Mouse (Mus musculus) spleen, postnatal 14 days (tissue): ENCODE data around the gene Ylpm1.
A peak's percentile ranks its signal among the peaks of the same experiment; 100 is the strongest.

Experiments used
- DNase-seq, 2 experiments: peaks; one replicate each; pipeline ENCODE4 v3.0.0; 2021 to 2022; ENCODE audit warnings: low spot score in 2 of 2

Ylpm1 gene

DNA sequence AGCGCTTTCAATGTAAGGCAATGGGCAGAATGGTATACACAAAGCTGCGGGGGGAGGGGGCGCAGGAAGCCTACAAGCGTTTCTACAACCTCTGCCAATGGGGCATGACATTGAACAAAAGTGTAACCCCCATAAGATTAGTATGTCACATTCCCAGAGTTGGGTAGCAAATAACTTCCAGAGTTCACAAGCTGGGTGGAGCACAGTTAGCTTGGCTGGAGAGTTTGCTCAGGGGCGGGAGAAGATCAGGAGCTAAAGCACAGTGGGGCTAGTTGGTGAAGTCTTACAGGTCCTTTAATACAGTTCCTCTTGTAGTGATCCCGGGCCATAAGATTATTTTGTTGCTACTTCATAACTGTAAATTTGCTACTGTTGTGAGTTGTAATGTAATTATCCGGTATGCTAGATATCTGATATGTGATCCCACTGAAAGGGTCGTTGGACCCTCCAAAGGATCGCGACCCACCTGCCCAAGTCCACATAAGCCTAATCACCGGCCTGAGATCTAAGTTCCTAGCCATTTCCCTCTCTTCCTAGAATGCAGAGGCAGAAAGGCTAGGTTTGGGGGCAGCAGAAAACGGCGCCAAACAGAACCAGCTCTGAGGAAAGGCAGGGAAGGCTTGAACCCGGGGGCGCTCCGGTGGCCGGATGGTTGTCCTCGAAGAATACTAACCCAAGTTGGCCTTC lies 114.0 kb downstream of the Ylpm1 start:
- no peak for DNase-seq

GRCm38 (mm10) chr12:85110698-85111592 lies 114.8 kb downstream of the Ylpm1 start, which contains the start of the genes Prox2 and Dlst:
TSS of gene Prox2 (minus strand) at chr12:85110759.
TSS of gene Dlst (plus strand) at chr12:85110833.
- peak; percentile 84 to 87 for DNase-seq

DNA sequence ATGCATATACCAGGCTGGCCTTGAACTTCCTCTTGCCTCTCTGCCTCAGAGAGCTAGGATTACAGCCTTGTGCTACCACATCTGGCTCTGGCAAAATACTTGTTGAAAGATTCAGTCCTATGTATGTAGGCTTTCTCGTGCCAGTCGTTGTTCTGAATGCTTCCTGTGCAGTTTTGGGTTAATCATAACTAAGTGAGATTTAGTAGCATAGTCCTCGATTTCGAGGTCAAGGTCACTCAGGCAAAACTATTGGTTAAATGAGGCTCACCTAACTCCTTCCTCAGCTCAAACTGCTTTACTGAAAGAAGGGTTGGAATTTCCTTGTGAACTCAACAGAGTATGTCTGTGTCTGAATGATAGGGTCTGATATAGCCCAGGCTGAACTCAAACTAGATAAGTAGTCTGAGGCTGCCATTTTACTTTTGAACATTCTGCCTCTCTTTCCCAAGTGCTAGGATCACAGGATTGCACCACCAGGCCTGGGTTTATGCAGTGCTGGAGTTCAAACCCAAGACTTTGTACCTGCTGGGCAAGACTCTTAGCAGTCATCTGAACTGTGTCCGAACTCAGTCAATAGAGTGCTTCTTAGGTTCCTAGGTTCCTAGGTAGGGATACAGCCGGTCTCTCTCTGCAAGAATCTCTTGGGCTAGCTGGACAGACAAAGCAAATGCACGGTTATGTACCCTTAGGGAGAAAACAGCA lies 116.6 kb downstream of the Ylpm1 start:
- no peak for DNase-seq

DNA sequence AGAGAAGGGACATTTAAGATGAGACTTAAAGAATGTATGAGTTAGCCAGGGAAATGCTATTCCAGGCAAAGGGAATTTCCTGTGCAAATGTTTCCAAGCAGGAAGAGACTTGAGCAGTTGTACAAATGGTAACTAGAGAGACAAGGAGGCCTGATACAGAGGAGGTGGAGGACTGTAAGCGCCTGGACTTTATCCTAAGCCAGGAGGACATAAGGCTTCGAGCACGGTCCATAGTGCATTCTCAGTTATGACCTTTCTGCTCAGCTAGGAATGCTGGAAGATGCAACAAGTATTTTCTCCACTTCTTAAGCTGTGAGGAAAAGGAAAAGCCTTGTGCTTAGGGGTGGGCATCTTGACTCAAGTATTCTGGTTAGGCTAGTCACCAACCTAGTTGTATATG lies 117.2 kb downstream of the Ylpm1 start:
- DNase-seq = no peak

DNA sequence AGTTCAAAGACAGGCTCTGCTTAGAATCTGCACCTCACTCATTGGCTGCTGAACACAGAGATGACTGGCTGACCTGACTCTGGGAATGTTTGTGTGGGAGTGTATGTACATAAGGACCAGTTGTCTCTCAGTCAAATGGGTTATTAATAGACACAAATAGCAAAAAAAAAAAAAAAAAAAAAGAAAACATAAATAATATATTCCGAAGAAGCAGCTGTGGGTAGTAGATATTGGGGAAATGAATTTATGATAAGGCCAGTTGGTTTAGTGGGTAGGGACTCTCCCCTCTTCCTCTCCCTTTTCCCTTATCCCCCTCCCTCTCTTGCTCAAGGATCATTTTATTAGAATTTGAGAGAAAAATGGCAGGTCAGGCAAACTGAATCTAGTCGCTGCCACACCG lies 117.8 kb downstream of the Ylpm1 start:
- no peak for DNase-seq

DNA sequence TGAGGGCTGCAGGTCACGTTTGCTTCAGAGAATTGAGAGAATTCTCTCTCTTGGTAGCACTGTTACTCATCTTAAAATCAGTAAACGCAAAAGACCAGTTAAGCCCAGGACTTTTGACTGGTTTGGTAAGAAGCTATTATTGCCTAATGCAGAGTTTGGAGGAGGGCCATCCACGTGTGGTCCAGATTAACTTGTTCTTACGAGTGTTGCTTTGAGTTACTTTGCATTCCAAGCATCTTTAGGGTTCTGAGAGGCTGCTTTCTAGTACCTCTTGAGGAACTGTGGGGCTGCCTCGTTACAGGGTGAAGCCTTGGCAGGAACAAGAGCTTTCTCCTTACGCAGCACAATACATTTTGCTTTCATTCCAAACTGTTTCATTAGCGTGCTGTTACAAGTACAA lies 119.6 kb downstream of the Ylpm1 start:
- no peak for DNase-seq
